Mouse (Mus musculus): ENCODE measurements around the gene Foxo1. TPM values are rescaled to one million over a fixed set of nuclear protein-coding genes. Genes with fewer than 3 reads are reported as not detected.

Foxo1 gene
- total RNA-seq, 2 experiments from 2014 or later = 9.0 to 14.9 TPM

GRCm38 (mm10) chr3:52396951-52397615 lies 128.9 kb downstream of the Foxo1 start:
- DNase-seq (ENCODE audit: low spot score in 2 of 2) = no peak
- intact Hi-C loops (cut with DNase I) = no loop called here

GRCm38 (mm10) chr3:52397961-52398360 lies 129.8 kb downstream of the Foxo1 start:
- intact Hi-C loops (cut with DNase I) = no loop called here

DNA sequence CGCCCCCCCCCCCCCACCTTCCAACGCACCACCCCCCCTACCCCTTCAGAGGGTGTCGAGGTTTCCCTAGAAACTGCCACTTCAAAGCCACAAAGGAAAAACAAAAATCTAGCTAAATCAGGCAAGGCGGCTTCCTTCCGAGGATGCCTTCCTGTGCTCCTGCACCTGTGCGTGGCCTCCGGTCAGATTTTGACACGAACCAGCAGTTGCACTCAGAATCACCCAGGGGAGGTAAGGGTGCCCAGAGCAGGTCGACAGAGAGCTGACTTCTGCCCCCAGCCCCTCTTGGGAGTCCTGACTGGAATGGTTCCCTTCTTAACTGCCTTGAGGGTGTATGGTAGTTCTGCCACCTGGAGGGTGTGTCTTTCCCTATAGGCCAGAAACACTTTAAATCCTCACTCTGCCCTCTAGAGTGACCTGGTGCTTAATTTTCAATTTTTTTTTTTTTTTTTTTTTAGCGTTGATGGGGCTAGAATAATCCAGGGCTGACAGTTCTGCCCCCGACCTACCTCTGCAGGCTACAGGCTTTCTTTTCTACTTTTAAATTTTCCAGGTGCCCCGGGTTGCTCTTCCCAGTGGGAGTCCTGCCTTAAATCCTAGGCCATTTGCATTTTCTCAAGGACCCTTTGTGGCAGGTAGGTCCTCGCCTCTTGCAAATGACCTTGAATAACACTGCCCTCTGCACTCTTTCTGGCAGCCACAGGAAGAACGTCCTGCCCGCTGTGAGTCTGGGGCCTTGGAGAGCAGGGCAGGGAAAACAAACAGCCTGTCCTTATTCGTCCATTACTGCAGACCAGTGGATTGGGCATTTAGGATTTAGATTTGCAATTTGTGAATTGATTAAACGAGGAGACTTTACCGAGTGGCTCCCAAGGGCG lies 132.4 kb downstream of the Foxo1 start:
- no peak for DNase-seq (ENCODE audit: low spot score in 2 of 2)
- intact Hi-C loops (cut with DNase I) = loop anchor here (5.0 kb wide), 1 partner anchor 133 kb away; the partner anchor contains the start of gene Foxo1

More at GRCm38 (mm10) chr3:52397961-52398360, 129.8 kb downstream of the Foxo1 start:
- DNase-seq (ENCODE audit: low spot score in 2 of 2) = no peak

GRCm38 (mm10) chr3:52401162-52401928 lies 133.2 kb downstream of the Foxo1 start:
- intact Hi-C loops (cut with DNase I) = loop anchor here (5.0 kb wide), 1 partner anchor 134 kb away; the partner anchor contains the start of gene Foxo1

More at GRCm38 (mm10) chr3:52401162-52401928, 133.2 kb downstream of the Foxo1 start:
- DNase-seq (ENCODE audit: low spot score in 2 of 2) = peak; percentile 9 to 47

Other genes with a start within 250 kb of the Foxo1 start
- 10 to 100 TPM in 1 of 2 experiments, 1 to 10 TPM in 1; 9.9 to 10.1 TPM for gene Maml3, start 163.3 kb upstream of the Foxo1 start, total RNA-seq (2021)

Measured in left cerebral cortex, postnatal 25 days (tissue).